Mouse (Mus musculus) liver, adult 2 months (tissue): ENCODE data around the gene Pygm.

Experiments
- CTCF ChIP-seq: fragments of 200-500 bp; IDR thresholded peaks from 2 replicates; pipeline ENCODE4 v1.5.1; 2011; ENCODE audit warnings: low read depth, low read length, control low read depth
- POLR2A ChIP-seq: fragments of 200-500 bp; IDR thresholded peaks from 2 replicates; pipeline ENCODE4 v1.6.1; 2011; ENCODE audit warnings: low read length, control low read depth; ENCODE audit not compliant: insufficient read depth; ENCODE audit errors: extremely low read depth

GRCm38 (mm10) chr19:6373539-6374400 is 10.4 kb upstream of the Pygm start:
- TF ChIP-seq POLR2A (no peak), CTCF (peak; percentile 84)
